Mouse (Mus musculus) gastrocnemius, postnatal 4 days (tissue): ENCODE data around the gene Supt6. TPM values are rescaled to one million over a fixed set of nuclear protein-coding genes. Genes with fewer than 3 reads are reported as not detected.
A peak's percentile ranks its signal among the peaks of the same experiment; 100 is the strongest.

Experiments used
- DNase-seq, 2 experiments: peaks; one replicate each; pipeline ENCODE4 v3.0.0; 2021 to 2022; ENCODE audit warnings: low spot score in 2 of 2, mixed read lengths in 2 of 2
- total RNA-seq, 2 experiments: library from RNA; stranded (reverse); gene quantifications; 2 replicates each; pipeline ENCODE4 v1.2.3; 2021

The Supt6 gene
- total RNA-seq, 2 experiments from 2014 or later, result 45.1 to 49.0 TPM

- DNase-seq, result no peak
Measured at GRCm38 (mm10) chr11:78168541-78169468, 77.0 kb downstream of the Supt6 start.

DNA sequence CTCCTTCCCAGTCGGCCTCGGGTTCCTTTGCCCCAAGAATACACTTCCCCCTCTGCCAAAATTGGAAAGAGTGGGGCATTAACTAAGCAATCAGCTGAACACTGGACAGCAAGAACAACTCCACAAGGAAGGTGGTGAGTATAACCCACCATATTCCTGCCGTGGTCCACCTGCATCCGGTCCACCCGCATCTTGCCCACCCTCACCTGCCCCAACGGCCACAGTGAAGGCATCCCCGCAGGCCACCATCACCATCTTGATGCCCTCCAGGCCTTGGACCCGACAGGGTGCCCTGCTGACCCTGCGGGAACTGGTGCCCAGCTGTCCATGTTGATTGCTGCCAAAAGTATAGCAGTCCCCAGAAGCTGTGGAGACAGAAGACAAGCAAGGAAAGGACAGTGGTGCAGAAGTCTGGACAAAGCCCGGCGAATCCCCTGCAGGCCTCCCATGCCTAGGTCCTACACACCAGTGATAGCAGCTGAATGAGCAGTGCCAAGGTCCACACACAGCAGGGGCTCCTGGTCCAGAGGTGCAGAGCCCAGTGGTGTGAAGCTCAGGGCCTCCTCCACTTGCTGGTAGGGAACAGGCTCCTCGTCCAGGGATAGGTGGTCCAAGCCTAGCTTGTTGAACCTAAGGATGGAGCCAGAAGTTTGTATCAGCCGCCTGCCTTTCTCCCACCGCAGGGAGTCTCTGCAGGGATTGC, 78.4 kb downstream of the Supt6 start:
- DNase-seq, result no peak

- no peak for DNase-seq
Measured at GRCm38 (mm10) chr11:78166640-78167039, 79.1 kb downstream of the Supt6 start.

DNA sequence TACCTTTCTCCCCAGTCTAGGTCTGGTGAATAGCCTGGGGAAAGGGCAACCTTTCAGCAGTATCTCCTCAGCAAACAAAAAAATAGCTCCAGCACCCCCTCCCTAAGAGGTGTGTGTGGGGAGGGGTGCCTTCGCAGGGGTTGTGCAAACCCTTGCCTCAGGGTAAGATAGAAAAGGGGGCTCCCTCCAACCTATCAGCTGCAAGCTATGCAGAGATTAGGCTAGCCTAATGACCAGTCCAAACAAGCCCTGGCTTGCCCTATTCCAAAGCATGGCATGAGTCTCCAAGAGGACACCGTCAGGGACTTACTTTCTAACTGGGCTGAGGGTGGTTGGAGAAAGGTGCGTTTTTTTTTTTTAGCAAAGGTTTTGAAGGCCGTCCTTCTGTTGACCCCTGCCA, 79.6 kb downstream of the Supt6 start:
- no peak for DNase-seq

GRCm38 (mm10) chr11:78165761-78166109, 80.1 kb downstream of the Supt6 start:
- DNase-seq, result no peak

DNA sequence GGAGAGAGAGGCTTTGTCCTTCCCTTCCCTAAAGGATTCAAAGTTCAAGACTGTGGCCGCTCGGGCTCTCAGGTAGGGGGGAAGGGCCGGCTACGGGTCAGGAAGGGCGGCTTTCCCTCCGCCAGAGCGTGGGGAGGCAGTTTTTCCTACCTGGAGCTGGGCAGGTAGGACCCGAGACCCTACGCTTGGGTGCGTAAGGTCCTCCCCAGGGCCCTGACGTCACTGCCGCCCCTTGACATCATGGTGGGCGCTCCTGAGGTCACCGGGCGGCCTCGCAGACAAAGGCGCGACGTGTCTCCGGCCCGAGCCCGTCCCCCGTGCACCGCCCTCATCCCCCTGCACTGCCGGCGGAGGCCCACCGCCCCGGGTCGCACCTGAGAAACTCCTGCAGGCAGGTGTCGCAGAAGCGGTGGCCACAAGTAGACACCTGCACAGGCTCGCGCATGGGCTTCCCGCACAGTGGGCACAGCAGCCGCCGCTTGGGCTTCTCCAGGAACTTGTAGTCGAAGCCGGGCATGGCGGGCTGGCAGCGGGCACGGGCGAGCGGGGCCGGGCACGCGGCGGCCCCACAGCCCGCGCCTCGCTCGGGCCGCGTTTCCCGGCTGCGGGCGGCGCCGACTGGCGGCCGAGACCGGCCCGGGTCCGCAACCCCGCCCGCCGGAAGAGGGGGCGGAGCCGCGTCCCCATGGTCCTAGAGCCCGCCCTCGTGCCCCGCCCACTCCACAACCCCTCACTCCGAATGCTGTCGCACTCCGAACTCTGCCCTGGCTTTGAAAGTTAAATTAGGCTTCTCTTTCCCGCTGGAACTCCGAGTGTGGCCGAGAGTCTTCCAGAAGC, 80.6 kb downstream of the Supt6 start, which contains the start of gene Traf4:
TSS of gene Traf4 (minus strand) at position 666 of the 837 bp plus-strand sequence.
- peak; percentile 76 to 87 for DNase-seq

DNA sequence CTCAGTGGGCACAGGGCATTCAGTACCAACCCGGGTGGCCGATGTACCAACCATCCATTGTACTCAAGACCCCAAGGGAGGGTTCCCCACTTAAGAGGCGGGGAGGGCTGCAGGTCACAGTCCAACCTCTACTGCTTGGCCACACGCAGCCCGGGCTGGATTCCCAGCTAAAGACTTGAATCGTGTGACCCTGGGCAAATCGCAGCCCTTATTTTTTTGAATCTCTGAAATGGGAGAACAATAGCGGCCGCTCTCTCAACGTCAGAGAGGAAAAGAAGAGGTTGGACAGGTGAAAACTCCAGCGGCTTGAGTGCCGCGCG, 81.2 kb downstream of the Supt6 start:
- DNase-seq, result no peak

DNA sequence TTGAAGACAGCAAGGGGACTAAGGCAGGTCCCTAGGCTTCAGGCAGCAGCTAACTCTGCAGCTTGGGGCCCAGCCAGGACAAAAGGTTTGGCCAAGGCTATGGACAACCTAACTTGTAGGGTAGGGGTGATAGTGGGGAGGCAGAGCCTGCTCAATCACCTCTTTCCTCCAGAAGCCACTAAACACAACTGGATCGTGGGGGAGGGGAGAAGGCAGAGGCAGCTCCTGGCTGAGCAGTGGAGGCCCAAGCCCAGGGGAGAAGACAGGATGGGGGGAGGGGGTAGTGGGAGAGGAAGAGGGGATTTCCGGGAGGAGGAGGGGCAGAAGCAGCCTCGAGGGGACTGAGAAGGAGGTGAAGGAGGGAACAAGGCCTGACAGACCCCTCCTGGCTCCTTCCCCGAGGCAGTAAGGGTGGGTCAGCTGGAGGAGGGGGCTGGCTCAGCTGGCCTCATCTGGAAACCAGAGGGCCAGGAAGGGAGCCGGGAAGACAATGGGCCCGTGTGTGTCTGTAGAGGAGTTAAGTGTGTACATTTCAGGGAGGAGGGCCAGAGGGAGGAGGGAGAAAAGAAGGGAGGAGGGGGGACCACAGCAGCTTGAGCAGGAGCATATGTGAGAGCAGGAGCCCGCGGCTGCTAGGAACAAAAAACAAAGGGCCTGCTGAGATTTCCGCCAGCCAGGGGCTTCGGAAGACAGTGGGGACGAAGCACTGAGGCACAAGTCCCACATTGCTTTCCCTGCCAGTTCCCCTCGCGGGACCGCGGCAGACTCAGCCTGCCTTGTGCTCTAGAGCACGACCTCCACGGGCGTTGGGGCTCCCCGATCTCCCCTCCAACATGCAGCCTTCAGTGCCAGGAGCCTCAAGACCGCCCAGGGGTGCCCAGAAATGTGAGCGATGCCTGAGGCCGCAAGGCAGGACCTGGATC, 81.8 kb downstream of the Supt6 start:
- peak; percentile 54 to 81 for DNase-seq

- DNase-seq, result no peak
Measured at GRCm38 (mm10) chr11:78163045-78163444, 82.7 kb downstream of the Supt6 start.

DNA sequence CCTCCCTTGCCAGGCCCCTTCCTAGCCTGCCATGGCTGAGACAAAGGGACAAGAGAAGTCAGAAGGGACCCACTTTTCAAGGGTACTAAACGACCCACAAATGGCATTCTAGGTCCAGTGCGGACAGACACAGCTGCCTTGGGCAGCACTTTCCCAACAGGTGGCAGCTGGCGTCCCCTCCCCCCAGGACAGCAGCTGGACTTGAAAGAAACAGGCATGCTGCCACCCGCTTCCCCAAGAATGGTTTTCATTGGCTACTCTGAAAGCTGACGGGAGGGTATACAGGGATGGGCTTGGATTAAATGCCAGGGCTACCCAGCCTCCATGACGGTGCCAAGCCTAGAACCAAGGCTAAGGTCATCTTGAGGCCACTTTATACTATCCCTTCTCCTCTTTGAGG, 83.3 kb downstream of the Supt6 start:
- DNase-seq, result peak in 1 of 2 experiments; percentile 75

GRCm38 (mm10) chr11:78161968-78162367, 83.8 kb downstream of the Supt6 start:
- DNase-seq, result no peak

DNA sequence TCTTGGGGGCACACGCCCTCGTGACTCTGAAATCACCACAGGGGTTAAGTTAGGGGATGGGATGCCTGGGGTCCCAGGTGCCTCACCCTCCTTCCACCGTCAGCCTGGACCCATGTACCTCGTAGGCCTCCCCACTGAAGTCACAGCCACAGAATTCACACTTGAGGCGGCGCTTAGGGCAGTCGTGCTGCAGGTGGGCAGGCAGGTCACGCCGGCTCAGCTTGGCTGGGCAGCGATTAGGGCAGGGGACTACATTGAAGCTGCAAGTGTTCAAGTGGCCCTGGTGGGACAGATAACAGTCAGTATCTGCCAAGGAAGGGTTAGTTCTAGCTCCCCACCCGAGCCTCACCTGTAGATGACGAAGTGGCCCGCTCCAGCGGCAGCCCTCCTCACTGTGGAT, 84.6 kb downstream of the Supt6 start:
- DNase-seq, result no peak

DNA sequence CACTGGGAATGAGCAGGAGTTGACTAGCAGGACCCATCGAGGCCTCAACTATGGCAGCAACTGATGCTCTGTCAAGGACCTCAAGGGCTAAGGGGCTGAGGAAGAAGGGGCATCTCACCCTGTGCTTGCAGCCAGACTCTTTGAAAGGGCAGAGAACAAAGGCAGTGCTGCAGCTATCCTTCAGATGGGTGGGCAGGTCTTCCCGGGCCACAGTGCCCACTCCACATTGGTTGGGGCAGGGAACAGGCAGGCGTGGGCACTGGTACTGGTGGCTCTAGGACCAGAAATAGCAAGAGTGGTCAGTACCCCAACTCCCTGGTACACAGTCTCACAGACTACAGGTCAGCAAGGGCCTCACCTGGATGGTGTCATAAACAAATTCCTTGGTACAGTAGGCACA, 85.1 kb downstream of the Supt6 start:
- DNase-seq, result no peak

GRCm38 (mm10) chr11:78160171-78160570, 85.6 kb downstream of the Supt6 start:
- DNase-seq, result no peak

DNA sequence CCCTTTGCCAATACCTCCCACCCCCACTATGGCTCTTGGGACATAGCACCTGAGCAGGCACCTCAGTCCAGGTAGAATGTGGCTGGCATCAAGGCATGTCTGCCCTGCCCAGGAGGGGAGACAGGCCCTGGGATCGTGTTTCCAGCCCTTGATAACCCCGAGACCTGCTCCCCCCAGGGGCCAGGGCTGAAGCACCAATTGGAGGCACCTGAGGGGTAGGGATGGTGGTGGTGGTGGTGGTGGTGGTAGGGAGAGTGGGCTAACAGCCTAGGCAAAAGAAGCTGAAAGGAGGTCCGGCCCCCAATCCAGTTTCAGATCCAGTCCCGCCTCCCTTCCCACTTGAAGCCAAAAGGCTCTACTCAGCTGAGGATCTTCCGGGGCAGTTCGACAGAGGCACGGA, 86.2 kb downstream of the Supt6 start:
- no peak for DNase-seq

DNA sequence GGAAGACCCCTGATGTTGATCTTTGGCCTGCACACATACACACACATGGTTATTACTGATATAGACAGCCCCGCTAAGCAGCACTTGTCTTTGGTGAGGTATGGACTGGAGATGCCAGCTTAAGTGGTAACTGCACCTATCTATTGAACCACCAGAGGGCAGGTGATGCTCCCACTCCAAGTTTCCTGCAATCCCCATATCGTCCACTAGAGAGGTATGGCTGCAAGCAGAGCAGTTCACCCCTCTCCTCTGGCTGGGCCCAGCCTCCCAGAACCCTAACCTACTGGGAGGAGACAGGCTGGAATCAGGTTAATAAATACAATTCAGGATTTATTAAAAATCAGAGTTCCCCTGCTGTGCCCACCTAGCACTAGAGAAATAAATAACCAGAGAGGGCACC, 86.7 kb downstream of the Supt6 start:
- peak in 1 of 2 experiments; percentile 77 for DNase-seq
